Mouse (Mus musculus): ENCODE measurements around the gene Kxd1. TPM values are rescaled to one million over a fixed set of nuclear protein-coding genes. Genes with fewer than 3 reads are reported as not detected.

Kxd1 gene
- polyA plus RNA-seq, 1 experiment from 2014 or later, result 50.0 TPM

GRCm38 (mm10) chr8:70493692-70494415 lies 33.9 kb downstream of the Kxd1 start:
- ATAC-seq (ENCODE audit: low FRiP score) (no peak), DNase-seq (ENCODE audit: low spot score, missing footprints) (peak; percentile 94)
- H3K4me3 ChIP-seq (ENCODE audit: low read depth, low read length), result peak overlapping the region; percentile 28; the same call in 1 of the 2 replicates
- H3K9me3 ChIP-seq (ENCODE audit: control insufficient read depth, low read length), result no peaks in the 10 kb centered on the region
- peaks cover 95% of the 10 kb centered on the region for H3K27me3 ChIP-seq (ENCODE audit: control insufficient read depth, insufficient read depth, low read length)
- H3K4me1 ChIP-seq (ENCODE audit: control insufficient read depth, insufficient read depth, low read length), result peaks cover 26% of the 10 kb centered on the region
- H3K36me3 ChIP-seq (ENCODE audit: control insufficient read depth, insufficient read depth, low read length), result no peaks in the 10 kb centered on the region
- no peak overlapping the region for H3K9ac ChIP-seq (ENCODE audit: low read length)
- 2% methylated on average over 46 of the region's 47 CpGs for WGBS
- no peak overlapping the region for H3K27ac ChIP-seq (ENCODE audit: low read depth, low read length)
- H3K4me2 ChIP-seq, result peak overlapping the region; percentile 39; the same call in 1 of the 2 replicates

DNA sequence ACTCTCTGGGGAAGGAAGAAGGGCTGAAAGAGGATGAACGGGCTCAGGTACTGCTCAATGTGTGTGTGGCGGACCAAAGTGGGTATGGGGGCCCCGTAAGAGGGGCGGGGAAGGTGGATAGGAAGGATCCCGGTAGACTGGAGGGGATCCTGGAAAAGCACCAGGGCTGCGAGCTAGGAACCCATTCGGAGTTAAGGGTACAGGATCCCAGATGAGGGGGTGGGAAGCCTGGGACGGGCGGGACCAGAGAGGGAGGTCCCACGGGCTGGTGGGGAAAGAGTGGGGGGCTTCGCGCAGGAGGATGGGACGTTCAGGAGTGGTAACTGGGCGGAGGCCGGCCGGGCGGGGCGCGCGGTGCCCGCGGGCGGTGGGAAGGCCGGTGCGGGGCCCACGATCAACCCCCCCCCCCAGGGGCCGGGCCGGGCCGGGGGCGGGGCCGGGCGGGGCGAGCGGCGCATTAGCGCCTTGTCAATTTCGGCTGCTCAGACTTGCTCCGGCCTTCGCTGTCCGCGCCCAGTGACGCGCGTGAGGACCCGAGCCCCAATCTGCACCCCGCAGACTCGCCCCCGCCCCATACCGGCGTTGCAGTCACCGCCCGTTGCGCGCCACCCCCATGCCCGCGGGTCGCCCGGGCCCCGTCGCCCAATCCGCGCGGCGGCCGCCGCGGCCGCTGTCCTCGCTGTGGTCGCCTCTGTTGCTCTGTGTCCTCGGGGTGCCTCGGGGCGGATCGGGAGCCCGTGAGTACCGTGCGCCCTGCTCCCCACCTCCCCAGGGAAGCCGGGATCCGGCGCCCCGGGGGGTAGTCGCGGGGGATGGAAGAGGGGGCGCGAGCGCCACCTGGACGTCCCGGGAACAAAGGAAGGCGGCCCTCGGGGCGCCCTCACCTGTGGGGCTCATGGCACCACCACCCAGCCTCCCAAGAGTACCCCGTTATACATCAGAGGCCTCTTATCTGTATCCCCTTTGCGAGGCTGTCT lies 34.8 kb downstream of the Kxd1 start, which contains the start of gene Crlf1:
TSS of gene Crlf1 (plus strand) at position 495 of the 977 bp plus-strand sequence.
- WGBS, result under 1% methylated on average over 60 of the region's 93 CpGs
- Histone ChIP-seq H3K9ac (ENCODE audit: low read length) (no peak within 1 kb of the TSS), H3K4me2 (peak within 1 kb of the TSS; percentile 39), H3K4me3 (ENCODE audit: low read depth, low read length) (peak within 1 kb of the TSS; percentile 28), H3K9me3 (ENCODE audit: control insufficient read depth, low read length) (no peaks in the 10 kb centered on the region), H3K27ac (ENCODE audit: low read depth, low read length) (no peak within 1 kb of the TSS), H3K4me1 (ENCODE audit: control insufficient read depth, insufficient read depth, low read length) (peaks cover 33% of the 10 kb centered on the region), H3K27me3 (ENCODE audit: control insufficient read depth, insufficient read depth, low read length) (peaks cover 98% of the 10 kb centered on the region), H3K36me3 (ENCODE audit: control insufficient read depth, insufficient read depth, low read length) (no peaks in the 10 kb centered on the region)
- DNase-seq (ENCODE audit: low spot score, missing footprints) (peak; percentile 87), ATAC-seq (ENCODE audit: low FRiP score) (no peak)

DNA sequence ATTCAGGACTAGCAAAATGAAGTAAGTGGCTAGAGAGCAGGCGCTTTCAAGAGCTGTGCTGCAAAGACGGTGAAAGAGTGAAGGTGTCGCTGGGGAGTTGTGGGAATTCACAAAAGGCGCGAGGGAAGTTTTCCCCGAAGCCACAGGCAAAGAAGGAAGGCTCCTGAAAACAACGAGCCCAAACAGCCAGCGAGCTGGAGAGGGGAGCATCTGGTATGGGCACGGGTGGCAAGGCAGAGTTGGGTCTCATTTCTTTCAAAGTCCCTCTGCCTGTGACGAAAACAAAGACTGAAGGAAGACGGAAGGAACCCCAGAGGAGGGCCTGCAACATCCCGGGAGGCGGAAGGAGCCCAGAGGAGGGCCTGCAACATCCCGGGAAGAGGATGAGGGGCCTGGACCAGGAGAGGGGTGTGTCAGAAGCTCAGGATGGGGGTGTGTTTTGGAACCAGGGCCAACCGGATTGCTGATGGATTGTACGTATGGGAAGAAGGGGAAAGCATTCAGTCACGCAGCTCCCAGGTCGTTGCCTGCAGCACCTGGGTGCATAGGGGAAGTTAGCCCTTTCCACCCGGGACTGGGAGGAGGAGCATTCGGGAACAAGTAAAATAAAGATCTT lies 36.8 kb downstream of the Kxd1 start:
- Histone ChIP-seq H3K36me3 (ENCODE audit: control insufficient read depth, insufficient read depth, low read length) (no peaks in the 10 kb centered on the region), H3K4me1 (ENCODE audit: control insufficient read depth, insufficient read depth, low read length) (peaks cover 36% of the 10 kb centered on the region), H3K4me3 (ENCODE audit: low read depth, low read length) (no peak overlapping the region), H3K4me2 (no peak overlapping the region), H3K27me3 (ENCODE audit: control insufficient read depth, insufficient read depth, low read length) (peaks cover 98% of the 10 kb centered on the region), H3K27ac (ENCODE audit: low read depth, low read length) (no peak overlapping the region), H3K9me3 (ENCODE audit: control insufficient read depth, low read length) (no peaks in the 10 kb centered on the region), H3K9ac (ENCODE audit: low read length) (no peak overlapping the region)
- DNase-seq (ENCODE audit: low spot score, missing footprints) (peak; percentile 93), ATAC-seq (ENCODE audit: low FRiP score) (no peak)
- WGBS, result 1% methylated on average over 20 of the region's 20 CpGs

DNA sequence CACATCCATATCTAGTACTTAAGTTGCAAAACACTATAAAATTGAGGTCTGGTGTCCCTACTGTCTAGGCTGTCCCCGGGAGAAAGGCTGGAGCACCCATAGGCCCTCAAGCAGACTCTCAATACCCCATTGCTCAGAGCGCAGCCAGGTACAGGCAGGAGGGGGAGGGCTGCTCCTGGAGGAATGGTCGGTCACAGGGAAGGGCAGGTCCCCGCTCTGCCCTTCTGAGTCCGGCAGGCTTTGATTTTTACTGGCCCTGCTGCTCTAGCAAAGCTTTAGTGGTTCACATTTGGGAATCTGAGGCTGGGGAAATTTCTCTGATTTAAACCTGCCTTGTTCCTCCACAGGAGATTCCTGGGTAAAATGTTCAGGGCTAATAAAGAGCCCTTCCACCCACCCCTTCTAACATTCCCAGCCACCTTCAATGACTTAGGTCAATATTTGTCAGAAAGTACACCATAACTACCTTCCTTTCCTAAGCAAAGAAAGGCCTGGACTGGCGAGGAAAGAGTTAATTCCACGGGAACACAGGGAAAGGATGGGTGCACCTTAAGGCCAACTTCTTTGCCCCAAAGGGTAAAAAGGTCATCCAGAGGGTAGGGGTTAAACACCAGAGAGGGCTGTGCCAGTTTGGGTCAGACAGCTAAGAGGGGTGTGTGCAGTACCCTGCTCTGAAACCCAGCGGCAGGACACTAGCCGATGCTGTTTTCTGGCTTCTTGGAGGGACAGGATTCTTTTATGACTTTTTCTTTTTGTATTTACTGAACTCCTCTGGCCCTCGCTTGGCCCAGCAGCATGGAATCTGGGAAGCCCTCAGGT lies 37.5 kb downstream of the Kxd1 start:
- DNase-seq (ENCODE audit: low spot score, missing footprints), result peak; percentile 92

DNA sequence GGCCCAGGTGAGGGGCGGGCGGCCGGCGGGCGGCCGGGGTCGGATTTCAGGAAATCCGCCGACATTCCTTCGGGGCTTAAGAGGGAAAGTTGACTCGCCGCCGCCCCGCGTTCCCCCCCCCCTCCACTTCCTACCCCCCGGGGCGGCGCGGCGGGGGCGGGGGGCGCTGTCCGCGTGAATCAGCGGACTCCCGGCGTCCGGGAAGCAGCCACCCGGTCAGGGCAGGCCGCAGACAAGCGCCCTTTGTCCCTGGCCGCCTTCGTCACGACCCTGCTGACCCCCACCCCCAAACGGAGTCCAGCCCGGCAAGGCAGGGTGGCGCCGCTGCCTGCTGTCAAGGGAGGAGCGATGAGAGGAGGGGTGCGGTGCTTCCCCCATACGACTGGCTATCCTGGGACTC lies 38.2 kb downstream of the Kxd1 start:
- H3K27ac ChIP-seq (ENCODE audit: low read depth, low read length), result no peak overlapping the region
- peak overlapping the region; percentile 35 for H3K4me2 ChIP-seq
- no peak overlapping the region for H3K9ac ChIP-seq (ENCODE audit: low read length)
- WGBS, result under 1% methylated on average over 34 of the region's 41 CpGs
- ATAC-seq (ENCODE audit: low FRiP score) (no peak), DNase-seq (ENCODE audit: low spot score, missing footprints) (no peak)
- peaks cover 35% of the 10 kb centered on the region for H3K4me1 ChIP-seq (ENCODE audit: control insufficient read depth, insufficient read depth, low read length)
- peak overlapping the region; percentile 18 for H3K4me3 ChIP-seq (ENCODE audit: low read depth, low read length)
- peaks cover 95% of the 10 kb centered on the region for H3K27me3 ChIP-seq (ENCODE audit: control insufficient read depth, insufficient read depth, low read length)
- no peaks in the 10 kb centered on the region for H3K9me3 ChIP-seq (ENCODE audit: control insufficient read depth, low read length)
- H3K36me3 ChIP-seq (ENCODE audit: control insufficient read depth, insufficient read depth, low read length), result no peaks in the 10 kb centered on the region

More for the DNA sequence above, 37.5 kb downstream of the Kxd1 start:
- no peak overlapping the region for H3K27ac ChIP-seq (ENCODE audit: low read depth, low read length)
- peaks cover 97% of the 10 kb centered on the region for H3K27me3 ChIP-seq (ENCODE audit: control insufficient read depth, insufficient read depth, low read length)
- H3K4me2 ChIP-seq, result peak overlapping the region; percentile 35; the same call in 1 of the 2 replicates
- H3K4me3 ChIP-seq (ENCODE audit: low read depth, low read length), result no peak overlapping the region; the same call in 1 of the 2 replicates
- no peak overlapping the region for H3K9ac ChIP-seq (ENCODE audit: low read length)
- no peak for ATAC-seq (ENCODE audit: low FRiP score)
- no peaks in the 10 kb centered on the region for H3K9me3 ChIP-seq (ENCODE audit: control insufficient read depth, low read length)
- 4% methylated on average over 10 of the region's 10 CpGs for WGBS
- H3K4me1 ChIP-seq (ENCODE audit: control insufficient read depth, insufficient read depth, low read length), result peaks cover 36% of the 10 kb centered on the region
- H3K36me3 ChIP-seq (ENCODE audit: control insufficient read depth, insufficient read depth, low read length), result no peaks in the 10 kb centered on the region

- H3K9ac ChIP-seq (ENCODE audit: low read length), result no peak overlapping the region
- WGBS, result 5% methylated on average over 14 of the region's 14 CpGs
- peak overlapping the region; percentile 35 for H3K4me2 ChIP-seq
Observed at GRCm38 (mm10) chr8:70488931-70489470, 38.8 kb downstream of the Kxd1 start.

GRCm38 (mm10) chr8:70487993-70488796 lies 39.6 kb downstream of the Kxd1 start:
- ATAC-seq (ENCODE audit: low FRiP score) (peak; percentile 31; the same call in 1 of the 2 replicates), DNase-seq (ENCODE audit: low spot score, missing footprints) (peak; percentile 92)
- Histone ChIP-seq H3K4me2 (peak overlapping the region; percentile 42), H3K4me1 (ENCODE audit: control insufficient read depth, insufficient read depth, low read length) (peaks cover 27% of the 10 kb centered on the region), H3K36me3 (ENCODE audit: control insufficient read depth, insufficient read depth, low read length) (no peaks in the 10 kb centered on the region), H3K9me3 (ENCODE audit: control insufficient read depth, low read length) (no peaks in the 10 kb centered on the region), H3K9ac (ENCODE audit: low read length) (0 out of 2 replicates have a peak overlapping the region, but pooled peaks have one; percentile 2), H3K4me3 (ENCODE audit: low read depth, low read length) (peak overlapping the region; percentile 27), H3K27ac (ENCODE audit: low read depth, low read length) (no peak overlapping the region), H3K27me3 (ENCODE audit: control insufficient read depth, insufficient read depth, low read length) (peaks cover 84% of the 10 kb centered on the region)
- under 1% methylated on average over 55 of the region's 55 CpGs for WGBS

More at GRCm38 (mm10) chr8:70488931-70489470, 38.8 kb downstream of the Kxd1 start:
- ATAC-seq (ENCODE audit: low FRiP score) (no peak), DNase-seq (ENCODE audit: low spot score, missing footprints) (peak; percentile 91)
- peak overlapping the region; percentile 18; the same call in 1 of the 2 replicates for H3K4me3 ChIP-seq (ENCODE audit: low read depth, low read length)
- no peaks in the 10 kb centered on the region for H3K9me3 ChIP-seq (ENCODE audit: control insufficient read depth, low read length)
- H3K36me3 ChIP-seq (ENCODE audit: control insufficient read depth, insufficient read depth, low read length), result no peaks in the 10 kb centered on the region
- H3K27me3 ChIP-seq (ENCODE audit: control insufficient read depth, insufficient read depth, low read length), result peaks cover 90% of the 10 kb centered on the region
- H3K27ac ChIP-seq (ENCODE audit: low read depth, low read length), result no peak overlapping the region
- peaks cover 33% of the 10 kb centered on the region for H3K4me1 ChIP-seq (ENCODE audit: control insufficient read depth, insufficient read depth, low read length)
